Mouse (Mus musculus) brain, embryonic 18.5 days (tissue): ENCODE data around the gene Lsm4.
A peak's percentile ranks its signal among the peaks of the same experiment; 100 is the strongest.

Source experiments
- DNase-seq: peaks from one replicate; pipeline ENCODE4 v3.0.0-alpha.2; 2012; ENCODE audit warnings: low read depth, low spot score

Lsm4 gene

GRCm38 (mm10) chr8:70678679-70679078, 5.6 kb downstream of the Lsm4 start:
- no peak for DNase-seq

- no peak for DNase-seq
These were observed 6.4 kb downstream of the Lsm4 start for GRCm38 (mm10) chr8:70679404-70679803.

DNA sequence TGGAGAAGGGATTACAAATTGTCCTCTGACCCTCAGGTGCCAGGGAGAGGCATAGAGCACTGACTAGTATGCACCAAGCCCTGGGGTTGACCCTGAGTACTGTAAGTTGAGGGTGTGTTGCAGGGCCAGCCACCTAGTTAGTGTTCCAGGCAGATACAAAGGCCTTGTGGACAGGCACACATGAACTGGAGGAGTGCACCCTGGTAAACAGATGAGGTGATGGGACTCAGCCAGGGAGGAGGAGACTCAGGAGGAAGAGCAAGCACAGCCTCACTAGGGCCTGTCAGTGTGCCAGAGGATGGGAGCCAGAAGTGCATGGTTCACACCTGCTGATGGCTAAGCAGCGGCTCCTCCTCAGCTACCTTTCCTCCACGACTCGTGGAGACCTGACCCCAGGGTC, 7.0 kb downstream of the Lsm4 start:
- no peak for DNase-seq

GRCm38 (mm10) chr8:70681410-70681809, 8.4 kb downstream of the Lsm4 start:
- DNase-seq = no peak

DNA sequence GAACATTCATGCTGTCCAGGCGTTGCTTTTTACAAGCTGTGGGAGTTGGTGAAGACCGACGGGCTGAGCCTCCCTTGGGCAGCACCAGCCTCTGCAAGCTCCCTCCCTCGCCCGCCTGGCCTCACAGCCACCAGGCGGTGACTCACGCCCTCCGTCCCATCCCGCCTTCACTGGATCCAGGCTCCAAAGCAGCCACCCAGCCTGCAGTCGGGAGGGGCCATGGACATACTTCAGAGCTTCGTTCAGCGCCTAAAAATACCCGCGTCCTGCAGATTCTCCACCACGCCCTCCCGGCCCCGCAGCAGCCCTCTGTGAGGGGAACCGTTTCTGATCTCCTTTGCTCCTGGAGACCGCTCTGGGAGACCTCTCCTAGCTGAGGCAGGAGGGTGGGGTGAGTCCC, 9.1 kb downstream of the Lsm4 start:
- no peak for DNase-seq

DNA sequence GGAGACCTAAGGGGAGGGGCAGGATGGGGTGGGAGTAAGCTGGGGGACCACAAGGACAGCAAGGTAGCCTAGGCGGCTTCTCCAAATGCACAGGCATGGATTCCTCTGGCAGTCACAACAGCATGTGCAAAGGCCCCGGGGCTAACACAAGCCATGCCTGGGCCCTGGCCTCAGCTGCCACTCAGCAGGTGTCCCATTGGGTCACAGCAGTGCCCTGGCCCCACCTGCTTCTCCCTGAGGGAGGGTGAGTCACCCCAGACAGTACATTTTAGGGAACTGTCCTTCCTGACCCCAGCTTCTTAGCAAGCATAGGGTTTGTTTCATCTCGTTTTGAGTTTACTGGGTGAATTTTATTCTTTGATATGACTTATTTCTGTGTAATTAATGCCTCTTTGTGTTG, 9.6 kb downstream of the Lsm4 start:
- no peak for DNase-seq

DNA sequence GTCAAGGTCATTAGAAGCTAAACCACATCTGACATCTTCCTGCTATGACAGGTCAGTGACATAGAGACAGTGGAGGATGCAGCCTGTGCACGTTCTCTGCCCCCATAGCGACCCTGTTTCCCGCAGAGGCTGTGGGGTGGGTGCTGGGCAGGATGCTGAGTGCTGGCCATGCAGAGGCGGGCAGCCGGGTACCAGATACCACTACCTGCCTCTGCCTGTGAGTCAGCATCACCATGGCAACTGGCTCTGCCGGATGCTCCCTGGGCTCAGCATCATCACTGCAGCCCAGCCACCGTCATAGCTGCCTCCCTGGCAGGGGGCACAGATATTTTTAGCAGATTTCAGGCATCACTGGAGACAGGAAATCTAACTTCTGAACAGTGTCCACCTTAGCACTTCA, 11.2 kb downstream of the Lsm4 start:
- DNase-seq = no peak

GRCm38 (mm10) chr8:70687576-70687975, 14.5 kb downstream of the Lsm4 start:
- no peak for DNase-seq

DNA sequence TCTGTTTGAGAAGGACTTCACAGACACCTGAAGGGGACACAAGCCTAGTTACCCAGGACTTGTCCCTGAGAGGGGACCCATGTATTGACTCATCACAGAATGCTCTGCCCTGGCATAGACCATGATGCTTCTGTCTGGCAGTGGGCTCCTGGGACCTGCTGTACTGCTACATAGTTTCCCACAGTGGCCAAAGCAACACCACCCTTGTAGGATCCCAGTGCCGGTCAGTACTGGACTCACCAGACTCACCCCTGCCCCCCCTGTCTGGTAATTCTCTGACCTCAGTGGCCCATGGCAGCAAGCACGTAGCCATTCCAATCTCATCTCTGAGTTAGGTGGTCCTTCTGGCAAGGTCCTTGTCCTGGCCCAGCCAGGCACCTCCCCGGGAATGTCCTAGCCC, 15.1 kb downstream of the Lsm4 start:
- no peak for DNase-seq

DNA sequence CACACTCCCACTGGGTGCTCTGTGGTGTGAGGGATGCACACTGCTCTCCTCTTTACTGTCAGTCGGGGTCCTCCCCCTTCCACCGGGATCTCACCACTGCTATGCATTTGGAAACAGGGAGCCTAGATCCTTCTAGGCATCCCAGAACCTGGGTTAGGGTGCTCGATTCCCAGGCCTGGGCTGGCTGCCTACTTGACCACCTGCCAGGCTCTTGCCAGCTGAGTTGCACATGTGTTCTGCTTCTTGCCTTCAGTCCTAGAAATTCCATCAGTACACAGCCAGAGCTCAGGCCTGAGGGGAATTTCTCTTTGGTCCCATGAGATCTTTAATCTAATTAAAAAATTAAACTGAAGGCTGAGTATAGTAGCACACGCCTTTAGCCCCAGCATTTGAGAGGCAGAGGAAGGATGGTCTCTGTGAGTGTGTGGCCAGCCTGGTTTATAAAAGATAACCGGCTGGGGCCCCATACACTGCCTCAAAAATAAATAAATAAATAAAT, 16.9 kb downstream of the Lsm4 start:
- no peak for DNase-seq

- no peak for DNase-seq
These were observed 18.2 kb downstream of the Lsm4 start for GRCm38 (mm10) chr8:70691230-70691629.

DNA sequence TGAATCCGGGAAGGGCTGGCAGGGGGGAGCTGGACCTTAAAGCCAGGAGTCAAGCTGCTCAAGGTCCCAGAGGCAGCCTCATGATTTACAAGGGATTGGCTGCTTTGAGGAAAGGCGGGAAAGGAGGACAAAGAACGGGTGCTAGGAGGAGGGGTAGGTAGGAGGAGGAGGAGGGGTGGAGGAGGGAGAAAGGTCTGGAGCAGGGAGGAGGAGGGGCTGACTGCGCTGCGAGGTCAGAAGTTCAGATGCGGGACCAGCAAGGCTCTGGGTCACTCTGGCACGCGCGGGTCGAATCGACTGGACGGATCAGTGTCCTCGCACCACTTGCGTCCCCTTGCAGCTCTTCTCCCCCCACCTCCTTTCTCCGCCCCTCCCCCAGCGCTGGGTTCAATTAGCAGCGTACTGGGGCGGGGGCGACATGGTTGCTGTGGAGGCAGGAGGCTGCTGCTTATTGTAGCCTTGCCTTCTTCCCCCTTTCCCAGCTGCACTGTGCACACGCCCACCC, 18.7 kb downstream of the Lsm4 start:
- DNase-seq = no peak

DNA sequence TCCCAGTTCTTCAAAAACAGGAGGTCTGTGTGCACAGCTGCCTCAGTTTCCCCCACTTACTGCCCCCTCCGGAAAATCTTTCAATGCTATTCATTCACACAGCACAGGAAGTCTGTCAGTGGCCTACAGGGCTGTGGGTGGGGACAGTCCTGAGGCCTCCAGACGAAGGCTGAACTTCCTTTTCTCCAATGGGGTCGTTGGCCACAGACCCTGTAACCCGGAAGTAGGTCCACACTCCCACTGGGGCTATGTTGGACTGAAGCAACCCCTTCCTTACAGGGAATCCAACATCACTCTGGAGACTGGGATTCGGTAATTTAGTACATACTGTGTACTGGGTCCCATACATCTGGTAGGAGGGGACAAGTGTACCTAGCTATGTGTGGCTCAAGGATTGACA, 20.6 kb downstream of the Lsm4 start:
- DNase-seq = no peak

GRCm38 (mm10) chr8:70695318-70696018, 22.4 kb downstream of the Lsm4 start:
- DNase-seq = no peak

DNA sequence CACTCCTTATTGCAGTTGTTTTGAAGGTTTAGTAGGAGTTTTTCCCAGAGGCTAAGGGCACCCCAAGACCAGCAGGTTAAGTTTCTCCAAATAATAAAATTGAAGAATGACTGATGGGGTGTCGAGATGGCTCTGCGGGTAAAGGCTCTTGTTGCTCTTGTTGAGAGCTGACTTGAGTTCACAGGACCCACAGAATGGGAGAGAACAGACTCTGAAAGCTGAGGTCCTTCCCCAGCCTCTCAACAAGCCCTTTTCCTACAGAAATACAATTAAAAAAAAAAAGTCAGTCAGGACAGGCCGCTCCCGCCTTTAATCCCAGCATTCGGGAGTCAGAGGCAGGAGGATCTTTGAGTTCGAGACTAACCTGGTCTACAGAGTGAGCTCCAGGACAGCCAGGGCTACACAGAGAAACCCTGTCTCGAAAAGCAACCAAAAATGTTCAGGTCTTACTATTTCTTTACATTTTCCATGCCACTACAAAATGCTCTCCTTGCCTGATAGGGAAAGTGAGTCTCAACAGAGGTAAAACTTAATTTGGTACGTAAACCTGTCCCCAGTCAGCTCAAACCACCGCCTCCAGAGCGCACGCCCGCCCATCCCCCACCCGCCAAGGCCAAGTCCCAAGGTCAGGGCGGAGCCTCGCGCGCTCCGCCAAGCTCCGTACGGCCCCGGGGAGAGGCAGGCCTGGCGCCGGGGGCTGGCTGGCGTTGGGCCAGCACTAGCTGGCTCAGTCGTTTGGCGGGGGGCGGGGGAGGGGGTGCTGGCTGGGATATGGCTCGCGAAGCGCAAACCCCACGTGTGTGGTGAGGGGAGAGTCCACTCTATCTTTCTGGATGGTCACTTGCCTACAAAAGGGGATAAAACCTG, 23.2 kb downstream of the Lsm4 start:
- DNase-seq = no peak

DNA sequence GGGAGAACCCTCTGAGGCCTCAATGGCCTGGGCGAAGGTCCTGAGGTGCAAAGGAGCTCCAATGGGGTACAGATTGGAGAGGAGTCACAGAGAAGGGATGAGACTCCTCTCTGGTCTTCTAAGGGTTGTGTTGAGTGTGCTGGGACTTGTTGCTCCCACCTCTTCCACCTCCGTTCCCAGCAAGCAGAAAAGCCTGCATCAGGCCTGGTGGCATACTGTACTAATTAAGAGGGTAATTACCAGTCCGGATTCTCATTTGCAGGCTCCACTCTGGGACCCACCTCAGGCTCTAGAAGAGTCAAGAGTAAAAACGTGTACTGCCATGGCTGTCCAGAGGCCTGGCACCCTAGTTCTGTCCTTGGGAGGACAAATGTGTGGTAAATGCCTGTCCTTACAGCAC, 23.9 kb downstream of the Lsm4 start:
- DNase-seq = no peak

DNA sequence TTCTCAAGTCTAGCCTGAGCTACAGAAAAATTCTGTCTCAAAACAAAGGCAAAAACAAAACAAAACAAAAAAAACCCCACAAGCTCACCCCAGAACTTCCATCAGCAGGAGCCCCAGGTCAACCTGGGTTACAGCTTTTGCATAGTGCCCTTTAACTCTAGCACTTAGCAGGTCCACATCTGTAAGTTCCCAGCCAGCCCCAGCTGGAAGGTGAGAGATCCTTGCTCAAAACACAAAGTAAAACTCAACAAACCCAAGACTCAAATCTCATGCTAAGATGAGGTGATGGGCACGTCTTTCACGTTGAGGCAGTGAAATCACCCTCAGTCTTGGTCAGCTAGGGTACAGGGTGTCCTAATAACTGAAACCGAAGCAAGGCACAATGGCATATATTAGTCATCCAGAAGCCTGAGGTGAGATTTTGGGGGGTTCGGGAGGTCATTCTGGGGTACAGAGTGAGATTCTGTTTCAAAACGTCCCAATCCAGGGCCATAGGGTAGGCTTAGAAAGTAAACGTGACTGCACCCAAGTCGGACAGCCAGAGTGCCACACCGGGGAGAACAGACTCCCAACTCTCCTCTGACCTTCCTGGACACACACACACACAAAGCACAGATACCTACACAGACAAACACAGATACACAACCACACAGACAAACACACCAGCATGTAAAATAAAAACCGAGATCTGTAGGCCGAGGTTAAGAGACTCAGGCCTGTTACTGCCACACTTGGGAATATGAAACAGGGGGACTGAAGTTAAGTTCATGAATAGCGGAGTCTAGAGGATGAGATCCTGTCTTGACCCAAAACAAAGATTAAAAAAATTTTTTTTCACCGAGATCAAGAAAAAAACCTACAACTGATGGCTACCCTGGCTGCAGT, 24.6 kb downstream of the Lsm4 start:
- DNase-seq = no peak

- peak; percentile 95 for DNase-seq
These were observed 25.5 kb downstream of the Lsm4 start, which contains the start of gene Jund for GRCm38 (mm10) chr8:70698310-70699109. Gene Jund, plus strand, starts transcription at chr8:70698949.

DNA sequence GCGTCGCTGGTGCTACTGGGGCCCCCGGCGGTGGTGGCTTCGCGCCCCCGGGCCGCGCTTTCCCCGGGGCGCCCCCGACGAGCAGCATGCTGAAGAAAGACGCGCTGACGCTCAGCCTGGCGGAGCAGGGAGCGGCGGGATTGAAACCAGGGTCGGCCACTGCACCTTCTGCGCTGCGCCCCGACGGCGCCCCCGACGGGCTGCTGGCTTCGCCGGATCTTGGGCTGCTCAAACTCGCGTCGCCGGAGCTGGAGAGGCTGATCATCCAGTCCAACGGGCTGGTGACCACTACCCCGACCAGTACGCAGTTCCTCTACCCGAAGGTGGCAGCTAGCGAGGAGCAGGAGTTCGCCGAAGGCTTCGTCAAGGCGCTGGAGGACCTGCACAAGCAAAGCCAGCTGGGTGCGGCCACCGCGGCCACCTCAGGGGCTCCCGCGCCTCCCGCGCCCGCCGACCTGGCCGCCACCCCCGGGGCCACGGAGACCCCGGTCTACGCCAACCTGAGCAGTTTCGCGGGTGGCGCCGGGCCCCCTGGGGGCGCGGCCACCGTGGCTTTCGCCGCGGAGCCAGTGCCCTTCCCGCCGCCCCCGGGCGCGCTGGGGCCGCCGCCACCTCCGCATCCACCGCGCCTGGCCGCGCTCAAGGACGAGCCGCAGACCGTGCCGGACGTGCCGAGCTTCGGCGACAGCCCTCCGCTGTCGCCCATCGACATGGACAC, 26.2 kb downstream of the Lsm4 start:
- DNase-seq = no peak
